Mouse (Mus musculus) myocyte (in vitro differentiated cells): ENCODE data around the gene Unc45a.

Source experiments
- E2F4 ChIP-seq: IDR thresholded peaks from one replicate; pipeline ENCODE4 v1.6.1; 2011; ENCODE audit warnings: mild to moderate bottlenecking, control low read depth, moderate library complexity; ENCODE audit not compliant: insufficient read depth
- MYOG ChIP-seq, 3 experiments: IDR thresholded peaks; one replicate each; pipeline ENCODE4 v1.6.1; 2011; ENCODE audit warnings: control low read depth in 2 of 3, low read depth in 2 of 3, mild to moderate bottlenecking in 2 of 3; ENCODE audit not compliant: insufficient read length in 2 of 3, control insufficient read depth in 1 of 3, insufficient read depth in 1 of 3
- POLR2A ChIP-seq: IDR thresholded peaks from one replicate; pipeline ENCODE4 v1.6.1; 2011; ENCODE audit warnings: low read depth, mild to moderate bottlenecking, control low read depth, moderate library complexity; ENCODE audit not compliant: insufficient read length
- TCF12 ChIP-seq: IDR thresholded peaks from one replicate; pipeline ENCODE4 v1.6.1; 2011; ENCODE audit warnings: mild to moderate bottlenecking, control low read depth; ENCODE audit not compliant: poor library complexity, insufficient read depth, severe bottlenecking
- USF1 ChIP-seq: IDR thresholded peaks from one replicate; pipeline ENCODE4 v1.6.1; 2011; ENCODE audit warnings: low read depth, mild to moderate bottlenecking, control low read depth, moderate library complexity

DNA sequence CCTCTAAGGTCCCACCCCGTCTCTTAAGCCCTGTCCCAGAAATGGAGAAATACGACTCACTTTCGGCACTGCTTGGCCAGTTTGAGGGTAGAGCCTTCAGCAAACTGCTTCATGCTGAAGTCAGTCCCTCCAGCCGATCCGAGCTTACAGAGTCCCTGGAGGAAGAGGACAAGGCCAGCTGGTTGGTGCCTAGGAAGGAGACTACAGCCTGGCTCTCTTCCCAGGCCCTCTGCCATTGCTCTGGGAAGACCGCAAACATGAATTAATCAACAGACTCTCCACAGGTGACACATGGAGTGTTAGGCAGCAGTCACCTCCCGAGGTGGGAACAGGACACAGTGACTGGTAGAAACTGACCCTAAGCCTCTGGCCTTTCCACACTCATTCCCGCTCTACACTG, 10.5 kb downstream of the Unc45a start:
- TF ChIP-seq USF1 (no peak), POLR2A (no peak), MYOG (IDR thresholded peaks at IDR 0.05; ENCODE audit: control insufficient read depth in 1 of 3, insufficient read depth in 1 of 3, insufficient read length in 2 of 3, low read depth in 2 of 3) (no peak), TCF12 (no peak), E2F4 (no peak)
